Mouse (Mus musculus) heart, adult 2 months (tissue): ENCODE results near the gene Mitf.

Source experiments
- CTCF ChIP-seq: fragments of 200-600 bp; IDR thresholded peaks from 2 replicates; pipeline ENCODE4 v1.8.1; 2022; ENCODE audit warnings: antibody characterized with exemption, mild to moderate bottlenecking, moderate library complexity
- EP300 ChIP-seq: fragments of 200-500 bp; IDR thresholded peaks from 2 replicates; pipeline ENCODE4 v1.6.1; 2011; ENCODE audit warnings: low read depth, low read length, control low read depth; ENCODE audit not compliant: insufficient read depth
- POLR2A ChIP-seq: fragments of 200-500 bp; IDR thresholded peaks from 2 replicates; pipeline ENCODE4 v1.6.1; 2011; ENCODE audit warnings: mild to moderate bottlenecking, low read depth, low read length, control low read depth; ENCODE audit not compliant: insufficient read depth

DNA sequence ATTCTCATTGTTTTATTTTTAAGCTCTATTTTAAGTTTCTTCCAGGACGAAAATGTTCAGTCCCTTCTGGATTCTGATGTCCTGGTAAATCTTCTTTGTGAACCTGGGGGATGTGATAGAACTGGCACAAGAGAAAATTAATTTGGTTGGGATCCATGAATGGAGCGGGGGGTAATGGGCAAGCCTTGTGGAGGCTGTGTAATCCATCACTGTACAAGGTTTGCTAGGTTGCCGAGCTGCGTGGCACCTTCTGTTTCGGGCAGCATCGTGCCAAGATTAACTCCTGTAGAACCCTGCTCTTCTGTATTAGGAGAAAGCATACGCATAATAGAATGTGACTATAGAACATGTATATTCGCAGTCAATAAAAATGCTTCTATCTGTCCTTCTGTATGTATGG lies 76.1 kb downstream of the Mitf start:
- TF ChIP-seq POLR2A, result no peak
- no peak for TF ChIP-seq EP300
- no peak for TF ChIP-seq CTCF
